Mouse (Mus musculus): ENCODE data around the gene Crygd. TPM values are rescaled to one million over a fixed set of nuclear protein-coding genes. Genes with fewer than 3 reads are reported as not detected.

Crygd gene
- polyA plus RNA-seq, 1 experiment, result not detected

DNA sequence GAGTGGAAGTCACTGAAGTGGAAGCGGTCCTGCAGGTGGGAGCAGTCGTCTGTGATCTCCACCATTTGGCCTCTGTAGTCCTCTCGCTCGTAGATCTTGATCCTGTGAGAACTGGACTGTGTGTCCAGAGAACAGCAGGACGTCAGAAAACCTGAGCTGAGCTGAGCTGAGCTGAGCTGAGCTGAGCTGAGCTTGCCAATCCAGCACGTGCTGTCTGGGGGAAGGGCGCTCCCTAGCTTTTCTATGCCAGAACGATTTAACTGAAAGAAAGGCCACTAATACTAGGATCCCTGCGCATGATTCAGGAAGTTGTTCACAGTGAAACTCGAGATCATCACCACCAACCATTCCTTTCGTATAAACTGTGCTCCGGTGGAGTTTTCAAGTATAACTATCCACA is 14.5 kb downstream of the Crygd start:
- TF ChIP-seq CTCF (IDR thresholded peaks at IDR 0.05; ENCODE audit: low read depth, low read length) (no peak), POLR2A (IDR thresholded peaks at IDR 0.05; ENCODE audit: borderline replicate concordance, low read depth, low read length) (no peak)
- Histone ChIP-seq H3K27ac (ENCODE audit: insufficient read depth, low read depth, low read length) (no peak overlapping the region), H3K4me3 (ENCODE audit: insufficient read depth, low read length) (no peak overlapping the region), H3K4me1 (ENCODE audit: control insufficient read depth, insufficient read depth, low read length) (no peaks in the 10 kb centered on the region)

DNA sequence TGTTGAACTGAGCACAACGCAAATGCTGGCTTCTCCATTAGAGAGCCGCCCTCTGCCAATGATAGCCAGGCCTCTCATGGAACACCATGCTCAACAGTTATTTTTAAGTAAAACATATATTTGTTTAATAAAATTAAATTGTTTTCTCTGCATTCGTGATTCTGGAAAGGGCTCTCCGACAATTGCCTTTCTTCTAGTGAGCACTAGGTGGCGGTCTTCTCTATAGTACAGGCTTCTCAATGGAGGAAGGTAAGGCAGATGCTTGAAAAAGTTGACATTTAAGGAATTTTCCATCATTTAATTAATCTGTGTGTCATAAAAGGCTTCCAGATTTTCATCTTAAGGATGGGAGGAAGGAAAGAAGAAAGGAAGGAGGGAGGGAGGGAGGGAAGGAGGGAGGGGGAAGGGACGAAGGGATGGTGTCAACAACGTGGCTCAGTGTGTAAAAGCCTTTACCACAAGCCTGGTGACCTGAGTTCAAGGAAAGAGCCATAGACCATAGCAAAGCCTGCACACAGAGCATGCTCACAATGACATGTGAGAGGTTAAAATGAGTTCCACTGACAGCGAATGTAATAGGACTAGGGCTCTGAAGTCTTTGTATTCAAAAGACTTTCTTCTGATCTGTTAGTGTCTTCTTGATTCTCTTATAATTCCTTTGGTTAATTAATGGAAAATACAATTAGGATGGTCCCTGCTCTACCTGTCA is 16.7 kb downstream of the Crygd start:
- H3K4me3 ChIP-seq (ENCODE audit: insufficient read depth, low read length), result no peak overlapping the region
- H3K27ac ChIP-seq (ENCODE audit: insufficient read depth, low read depth, low read length), result no peak overlapping the region
- peaks cover 4% of the 10 kb centered on the region; the same call in 1 of the 2 replicates for H3K4me1 ChIP-seq (ENCODE audit: control insufficient read depth, insufficient read depth, low read length)
- TF ChIP-seq POLR2A (IDR thresholded peaks at IDR 0.05; ENCODE audit: borderline replicate concordance, low read depth, low read length) (no peak), CTCF (IDR thresholded peaks at IDR 0.05; ENCODE audit: low read depth, low read length) (no peak)

DNA sequence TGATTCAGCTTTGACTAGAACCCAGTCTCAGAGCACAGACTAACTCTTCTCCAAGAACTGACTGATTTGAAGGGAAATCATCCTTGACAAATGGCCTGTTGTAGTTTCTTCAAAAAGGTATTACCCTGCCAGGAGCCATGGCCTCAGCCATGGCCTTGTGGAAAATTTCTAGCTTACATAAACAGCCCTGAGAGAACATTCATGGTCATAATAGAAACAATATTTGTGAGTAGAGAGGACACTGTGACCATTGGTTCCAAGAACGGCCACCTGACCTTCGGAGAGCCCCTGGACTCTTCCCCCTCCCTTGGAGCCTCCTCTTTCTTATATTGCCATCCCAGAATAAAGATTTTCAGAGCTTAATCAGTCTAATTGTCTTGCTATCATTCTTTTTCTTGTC is 19.8 kb downstream of the Crygd start:
- Histone ChIP-seq H3K4me1 (ENCODE audit: control insufficient read depth, insufficient read depth, low read length) (peaks cover 4% of the 10 kb centered on the region; the same call in 1 of the 2 replicates), H3K27ac (ENCODE audit: insufficient read depth, low read depth, low read length) (no peak overlapping the region), H3K4me3 (ENCODE audit: insufficient read depth, low read length) (no peak overlapping the region)
- no peak for TF ChIP-seq CTCF (IDR thresholded peaks at IDR 0.05; ENCODE audit: low read depth, low read length)
- no peak for TF ChIP-seq POLR2A (IDR thresholded peaks at IDR 0.05; ENCODE audit: borderline replicate concordance, low read depth, low read length)

DNA sequence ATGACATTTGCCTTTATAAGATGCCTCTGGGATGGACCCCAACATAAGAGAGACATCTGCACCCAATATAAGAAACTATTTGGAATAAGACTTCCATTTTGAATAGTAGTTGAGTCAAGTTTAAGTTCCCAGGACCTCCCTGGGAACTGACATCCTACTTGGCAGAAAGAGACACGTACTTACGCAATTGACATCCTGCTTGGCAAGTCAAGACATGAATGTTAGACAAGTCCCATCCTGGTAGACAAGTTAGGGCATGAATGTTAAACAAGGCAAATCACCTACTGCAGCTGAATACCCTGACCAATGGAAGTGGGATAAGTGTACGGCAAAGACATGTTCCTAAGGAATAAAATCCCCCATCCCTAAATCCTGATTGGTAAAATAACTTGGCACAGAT is 21.4 kb downstream of the Crygd start:
- TF ChIP-seq POLR2A (IDR thresholded peaks at IDR 0.05; ENCODE audit: borderline replicate concordance, low read depth, low read length), result no peak
- no peak for TF ChIP-seq CTCF (IDR thresholded peaks at IDR 0.05; ENCODE audit: low read depth, low read length)

DNA sequence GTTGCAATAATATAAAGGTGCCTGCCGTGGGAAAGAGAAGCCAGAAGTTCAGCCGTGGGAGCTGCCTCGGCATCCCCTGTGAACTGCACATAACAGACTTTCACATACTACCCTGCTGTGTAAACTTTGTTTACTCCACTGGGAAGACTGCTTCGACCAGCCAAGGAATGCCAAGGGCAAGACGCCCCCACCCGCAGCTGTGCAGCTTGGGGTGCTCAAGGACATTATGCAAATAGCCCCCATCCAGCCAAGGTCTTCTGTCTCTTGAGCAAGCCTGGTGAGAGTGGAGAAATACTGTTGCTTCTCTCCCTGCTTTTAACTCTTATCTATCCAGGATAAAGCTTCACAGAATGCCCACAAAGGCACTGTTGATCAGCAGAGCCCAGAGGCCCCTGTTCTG is 22.4 kb downstream of the Crygd start:
- H3K27ac ChIP-seq (ENCODE audit: insufficient read depth, low read depth, low read length), result no peak overlapping the region
- H3K4me1 ChIP-seq (ENCODE audit: control insufficient read depth, insufficient read depth, low read length), result peaks cover 4% of the 10 kb centered on the region; the same call in 1 of the 2 replicates
- no peak for TF ChIP-seq POLR2A (IDR thresholded peaks at IDR 0.05; ENCODE audit: borderline replicate concordance, low read depth, low read length)
- no peak for TF ChIP-seq CTCF (IDR thresholded peaks at IDR 0.05; ENCODE audit: low read depth, low read length)
- no peak overlapping the region for H3K4me3 ChIP-seq (ENCODE audit: insufficient read depth, low read length)

More for the DNA sequence above, 21.4 kb downstream of the Crygd start:
- Histone ChIP-seq H3K4me3 (ENCODE audit: insufficient read depth, low read length) (no peak overlapping the region), H3K4me1 (ENCODE audit: control insufficient read depth, insufficient read depth, low read length) (peaks cover 4% of the 10 kb centered on the region; the same call in 1 of the 2 replicates), H3K27ac (ENCODE audit: insufficient read depth, low read depth, low read length) (no peak overlapping the region)

DNA sequence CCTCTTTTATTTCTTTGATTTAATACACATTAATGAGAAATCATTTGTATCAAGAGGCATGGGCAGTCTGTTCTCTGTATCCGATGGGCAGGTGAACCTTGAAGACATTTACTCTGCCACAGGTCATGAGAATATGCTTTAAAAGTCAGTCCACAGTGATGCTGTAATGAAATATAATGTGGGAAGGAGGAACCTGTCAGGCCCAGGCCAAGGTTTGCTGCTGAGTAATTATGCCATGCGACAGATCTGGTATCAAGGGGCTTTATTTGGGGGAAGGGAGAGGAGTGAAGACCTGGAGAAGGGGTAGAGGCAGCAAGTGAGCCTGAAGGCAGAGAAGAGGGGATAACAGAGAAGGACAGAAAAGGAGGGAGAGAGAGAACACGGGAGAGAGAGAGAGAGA is 23.6 kb downstream of the Crygd start:
- TF ChIP-seq CTCF (IDR thresholded peaks at IDR 0.05; ENCODE audit: low read depth, low read length), result no peak
- TF ChIP-seq POLR2A (IDR thresholded peaks at IDR 0.05; ENCODE audit: borderline replicate concordance, low read depth, low read length), result no peak
- H3K27ac ChIP-seq (ENCODE audit: insufficient read depth, low read depth, low read length), result no peak overlapping the region
- no peak overlapping the region for H3K4me3 ChIP-seq (ENCODE audit: insufficient read depth, low read length)
- peaks cover 4% of the 10 kb centered on the region; the same call in 1 of the 2 replicates for H3K4me1 ChIP-seq (ENCODE audit: control insufficient read depth, insufficient read depth, low read length)

DNA sequence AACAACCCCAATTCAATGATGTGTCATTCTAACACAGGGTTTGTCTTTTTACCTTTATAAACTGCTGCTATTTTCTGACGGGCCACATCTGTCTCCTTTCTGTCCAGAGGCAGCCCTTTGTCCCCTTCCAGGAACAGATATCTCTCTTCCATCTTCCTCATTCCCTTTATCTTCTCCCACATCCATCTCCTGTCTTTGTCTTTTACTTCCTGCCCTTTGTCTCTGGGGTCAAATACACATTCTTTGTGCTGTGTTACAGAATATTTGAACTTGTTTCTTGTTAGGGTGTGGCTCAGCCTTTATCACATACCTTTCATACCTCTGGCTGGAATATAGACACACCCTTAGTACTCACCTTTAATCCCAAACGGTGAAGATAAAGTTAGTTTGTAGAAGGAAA is 25.7 kb downstream of the Crygd start:
- TF ChIP-seq CTCF (IDR thresholded peaks at IDR 0.05; ENCODE audit: low read depth, low read length) (no peak), POLR2A (IDR thresholded peaks at IDR 0.05; ENCODE audit: borderline replicate concordance, low read depth, low read length) (no peak)
- Histone ChIP-seq H3K4me1 (ENCODE audit: control insufficient read depth, insufficient read depth, low read length) (peaks cover 4% of the 10 kb centered on the region; the same call in 1 of the 2 replicates), H3K27ac (ENCODE audit: insufficient read depth, low read depth, low read length) (no peak overlapping the region), H3K4me3 (ENCODE audit: insufficient read depth, low read length) (no peak overlapping the region)

DNA sequence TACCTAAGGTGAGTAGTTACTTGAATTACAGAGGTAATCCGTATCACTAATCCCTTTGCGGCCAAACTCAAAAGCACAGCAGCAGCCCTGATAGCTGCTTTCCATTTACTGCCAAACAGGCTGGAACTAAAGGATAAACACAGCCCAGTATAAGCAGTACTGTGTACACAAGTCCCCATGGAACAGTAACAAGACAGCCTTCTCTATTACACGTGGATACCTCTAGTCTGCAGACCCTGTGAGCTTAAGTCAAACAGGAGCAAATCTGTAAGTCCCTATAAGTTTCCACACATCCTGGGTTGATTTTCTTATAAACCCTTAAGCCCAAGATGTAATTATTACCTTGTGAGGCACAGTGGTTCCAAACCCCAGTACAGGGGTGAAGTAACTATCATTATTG is 27.7 kb downstream of the Crygd start:
- no peak for TF ChIP-seq POLR2A (IDR thresholded peaks at IDR 0.05; ENCODE audit: borderline replicate concordance, low read depth, low read length)
- TF ChIP-seq CTCF (IDR thresholded peaks at IDR 0.05; ENCODE audit: low read depth, low read length), result no peak
- H3K27ac ChIP-seq (ENCODE audit: insufficient read depth, low read depth, low read length), result no peak overlapping the region
- no peak overlapping the region for H3K4me3 ChIP-seq (ENCODE audit: insufficient read depth, low read length)
- no peaks in the 10 kb centered on the region for H3K4me1 ChIP-seq (ENCODE audit: control insufficient read depth, insufficient read depth, low read length)

DNA sequence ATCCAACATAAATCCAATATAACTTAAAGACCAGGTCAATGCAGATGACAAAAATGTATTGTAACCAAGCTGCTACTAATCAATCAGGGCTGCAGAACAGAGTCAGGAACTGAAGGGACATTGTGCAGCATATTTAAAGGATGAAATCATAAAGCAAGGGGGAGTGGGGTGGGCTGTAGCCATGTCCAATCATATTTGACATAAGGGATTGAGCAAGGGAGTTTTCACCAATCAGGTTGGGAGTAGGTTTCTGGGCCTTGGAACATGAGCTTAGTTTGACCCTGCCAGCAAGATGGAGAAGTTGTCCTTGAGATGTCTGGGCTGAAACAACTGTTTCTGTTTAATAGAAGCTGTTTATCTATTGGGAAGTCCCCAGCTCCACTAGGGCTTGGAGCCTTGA is 30.6 kb downstream of the Crygd start, which contains the start of gene Akr1cl:
Gene Akr1cl, minus strand, starts transcription at position 119 of the 400 bp plus-strand sequence.
- Histone ChIP-seq H3K27ac (ENCODE audit: insufficient read depth, low read depth, low read length) (no peak within 1 kb of the TSS), H3K4me1 (ENCODE audit: control insufficient read depth, insufficient read depth, low read length) (no peaks in the 10 kb centered on the region), H3K4me3 (ENCODE audit: insufficient read depth, low read length) (no peak within 1 kb of the TSS)
- TF ChIP-seq POLR2A (IDR thresholded peaks at IDR 0.05; ENCODE audit: borderline replicate concordance, low read depth, low read length), result no peak
- TF ChIP-seq CTCF (IDR thresholded peaks at IDR 0.05; ENCODE audit: low read depth, low read length), result no peak

DNA sequence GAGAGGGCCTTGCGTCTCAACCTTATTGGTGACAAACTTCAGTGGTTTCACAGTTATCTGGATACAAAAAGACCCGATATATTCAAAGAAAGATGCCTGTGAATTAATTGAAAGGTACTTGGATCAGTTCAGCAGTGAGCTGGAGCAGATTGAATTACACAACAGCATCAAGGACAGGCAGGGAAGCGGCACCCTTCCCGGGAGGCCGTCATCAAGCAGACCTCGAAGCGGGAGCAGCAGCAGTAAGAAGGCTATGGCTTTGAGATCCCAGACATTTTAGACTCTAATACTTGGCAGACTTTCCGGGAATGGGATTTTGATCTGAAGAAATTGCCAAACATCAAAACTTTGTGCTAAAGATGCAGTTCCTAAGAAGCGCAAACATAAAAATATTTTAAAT is 35.0 kb downstream of the Crygd start:
- TF ChIP-seq CTCF (IDR thresholded peaks at IDR 0.05; ENCODE audit: low read depth, low read length) (no peak), POLR2A (IDR thresholded peaks at IDR 0.05; ENCODE audit: borderline replicate concordance, low read depth, low read length) (no peak)
- H3K27ac ChIP-seq (ENCODE audit: insufficient read depth, low read depth, low read length), result no peak overlapping the region
- no peak overlapping the region for H3K4me3 ChIP-seq (ENCODE audit: insufficient read depth, low read length)
- no peaks in the 10 kb centered on the region for H3K4me1 ChIP-seq (ENCODE audit: control insufficient read depth, insufficient read depth, low read length)
